Mouse (Mus musculus) induced T-regulatory cell, adult 2 months (primary cell): ENCODE data around the gene Itpr2.

Experiments
- DNase-seq: peaks from one replicate; pipeline ENCODE4 v3.0.0-alpha.2; 2012; ENCODE audit warnings: low read depth

The Itpr2 gene

DNA sequence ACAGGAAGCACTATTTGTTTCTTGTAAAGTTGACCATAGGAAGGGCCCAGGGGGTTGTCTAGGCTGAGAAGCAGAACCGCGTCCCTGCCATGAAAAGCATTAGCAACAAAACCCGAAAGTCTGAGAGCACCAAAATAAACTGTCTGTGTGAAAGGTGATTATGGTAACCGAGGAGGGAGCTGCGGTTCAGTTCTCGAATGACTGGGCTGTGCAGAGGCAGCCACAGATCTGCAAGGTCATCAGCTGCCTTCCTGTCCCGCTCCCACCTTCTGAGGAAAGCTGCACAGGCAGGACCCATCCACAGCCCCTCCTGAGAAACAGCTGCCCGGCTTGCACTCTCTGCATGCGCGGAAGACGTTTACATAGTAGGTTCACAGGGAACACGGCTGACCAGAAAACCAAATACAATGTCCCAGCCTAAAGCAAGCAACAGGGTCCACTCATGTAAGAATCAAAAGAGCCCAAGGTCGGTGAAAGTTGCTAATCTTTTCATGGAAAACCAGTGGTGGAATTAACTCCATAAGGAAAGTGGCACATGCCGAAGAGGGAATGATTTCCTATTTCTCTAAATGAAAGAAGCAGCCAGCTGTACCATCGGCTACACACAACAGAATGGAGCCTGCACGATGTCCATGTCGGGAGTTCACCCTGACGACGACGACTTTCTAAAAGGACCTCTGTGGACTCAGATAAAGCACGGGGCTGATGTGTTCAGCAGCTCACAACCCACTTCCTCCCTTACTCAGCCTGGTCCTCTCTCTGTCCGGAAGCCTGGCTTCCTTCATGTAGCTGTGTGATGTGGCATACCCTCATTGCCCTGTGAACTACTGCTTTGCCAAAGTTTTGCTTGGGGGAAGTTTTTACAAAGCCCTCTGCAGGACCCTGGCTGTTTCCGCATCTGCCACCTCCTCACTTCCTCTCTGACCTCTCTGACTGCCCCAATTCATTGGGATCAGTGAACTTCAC lies 280.4 kb downstream of the Itpr2 start:
- DNase-seq: peak; percentile 86

- DNase-seq: no peak
Measured at GRCm38 (mm10) chr6:146220071-146220470, 282.0 kb downstream of the Itpr2 start.

GRCm38 (mm10) chr6:146219534-146219933 lies 282.5 kb downstream of the Itpr2 start:
- DNase-seq: no peak

GRCm38 (mm10) chr6:146215302-146215701 lies 286.7 kb downstream of the Itpr2 start:
- no peak for DNase-seq

DNA sequence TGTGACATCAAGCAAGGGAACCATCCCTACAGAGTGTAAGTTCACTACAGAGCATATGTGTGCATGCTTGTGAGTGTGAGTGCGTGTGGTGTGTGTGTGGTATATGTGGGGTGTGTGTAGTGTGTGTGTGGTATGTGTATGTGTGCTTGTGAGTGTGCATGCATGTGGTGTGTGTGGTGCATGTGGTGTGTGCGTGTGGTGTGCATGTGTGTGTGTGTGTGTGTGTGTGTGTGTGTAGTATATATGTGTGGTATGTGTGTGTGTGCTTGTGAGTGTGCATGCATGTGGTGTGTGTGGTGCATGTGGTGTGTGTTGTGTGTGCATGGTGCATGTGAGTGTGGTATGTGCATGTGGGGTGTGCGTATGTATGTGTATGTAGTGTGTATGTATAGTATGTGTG lies 289.7 kb downstream of the Itpr2 start:
- DNase-seq: no peak

GRCm38 (mm10) chr6:146211233-146211632 lies 290.8 kb downstream of the Itpr2 start:
- no peak for DNase-seq

DNA sequence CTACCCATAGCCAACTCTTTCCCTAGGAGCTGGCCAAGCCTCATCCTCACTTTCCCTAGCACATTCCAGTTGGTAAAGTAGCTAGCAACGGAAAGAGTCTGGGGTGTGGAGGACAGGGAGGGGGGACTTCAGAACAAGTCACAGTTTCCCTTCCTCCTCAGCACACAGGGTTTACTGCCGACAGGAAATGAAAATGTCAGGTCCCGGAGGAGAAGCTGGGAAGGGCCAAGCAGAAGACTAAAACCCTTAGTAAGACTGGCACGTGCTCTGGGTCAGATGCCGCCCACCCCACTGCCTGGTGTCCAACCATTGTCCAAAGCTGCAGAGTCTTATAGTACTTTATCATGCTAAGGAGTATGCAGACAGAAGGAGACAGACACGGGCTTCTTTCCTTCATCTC lies 293.0 kb downstream of the Itpr2 start:
- no peak for DNase-seq

DNA sequence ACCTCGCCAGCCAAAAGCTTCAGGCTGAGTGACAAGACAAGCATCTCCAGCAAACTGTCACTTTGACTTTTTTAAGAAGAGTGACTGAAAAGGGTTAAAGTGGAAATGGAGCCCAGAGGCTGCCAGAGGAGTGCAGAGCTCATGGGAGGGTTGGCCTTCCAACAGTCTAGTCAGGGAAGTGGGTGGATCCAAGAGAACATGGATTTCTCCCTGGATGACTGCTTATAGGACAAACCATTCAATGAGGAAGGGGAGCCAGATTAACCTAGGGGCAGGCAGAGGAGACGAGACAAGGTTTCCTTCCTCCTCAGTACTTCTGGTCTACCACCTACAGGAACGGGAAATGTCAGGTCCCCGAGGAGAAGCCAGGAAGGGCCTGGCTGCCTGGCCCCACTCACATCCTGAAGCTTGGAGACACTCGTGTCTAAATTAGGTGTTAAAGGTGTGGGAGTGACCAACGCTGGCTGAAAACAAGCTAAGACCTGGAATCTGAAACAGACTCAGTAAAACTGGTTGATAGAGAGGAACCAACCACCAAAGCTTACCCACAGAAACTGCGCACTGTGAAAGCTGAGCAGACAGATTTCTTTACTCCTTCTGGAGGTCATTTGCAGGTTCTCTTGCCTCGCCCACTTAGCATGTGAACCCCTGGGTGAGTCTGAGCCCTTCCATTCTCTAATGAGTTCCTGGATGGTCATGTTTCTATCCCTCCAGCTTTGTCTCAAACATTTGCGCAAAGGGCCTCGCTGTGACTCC lies 294.6 kb downstream of the Itpr2 start:
- DNase-seq: no peak

DNA sequence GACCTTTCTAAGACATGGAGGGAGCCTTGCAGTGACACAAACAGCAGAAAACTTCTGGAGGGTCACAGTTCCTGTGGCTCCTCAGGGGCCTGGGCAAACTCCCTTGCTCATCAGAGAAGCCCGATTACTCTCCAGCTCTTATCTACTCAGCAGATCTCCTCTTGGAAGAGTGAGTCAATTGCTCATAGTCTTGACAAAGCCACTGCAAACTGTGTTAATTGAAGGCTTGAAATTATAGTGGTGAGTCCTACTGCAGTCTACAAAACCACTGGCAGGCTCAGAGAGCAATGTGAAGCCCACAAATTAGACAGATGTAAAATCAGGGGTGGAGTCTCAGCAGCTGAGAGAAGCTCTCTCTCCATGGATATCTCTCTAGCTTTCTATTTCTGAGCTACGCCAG lies 296.9 kb downstream of the Itpr2 start:
- no peak for DNase-seq

DNA sequence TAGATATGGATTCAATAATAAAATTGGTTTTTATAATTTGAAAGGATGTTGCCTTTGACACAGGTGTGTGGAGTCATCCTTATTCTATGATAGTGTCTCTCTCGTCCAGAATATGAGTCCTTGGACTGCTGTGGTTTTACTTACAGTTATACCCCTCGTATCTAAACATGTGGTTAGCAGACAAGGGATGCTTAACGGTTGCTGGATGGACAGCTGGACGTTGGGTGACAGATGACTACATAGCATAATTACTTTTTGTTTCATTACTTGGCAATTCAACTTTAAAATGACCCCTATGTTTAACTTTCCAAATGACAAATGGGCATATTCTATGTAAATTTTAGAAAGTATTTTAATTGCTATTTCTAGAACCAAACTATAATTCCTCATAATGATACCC lies 297.6 kb downstream of the Itpr2 start:
- DNase-seq: no peak

GRCm38 (mm10) chr6:146197868-146198379 lies 304.1 kb downstream of the Itpr2 start:
- no peak for DNase-seq

- no peak for DNase-seq
Measured at GRCm38 (mm10) chr6:146196701-146197100, 305.3 kb downstream of the Itpr2 start.

DNA sequence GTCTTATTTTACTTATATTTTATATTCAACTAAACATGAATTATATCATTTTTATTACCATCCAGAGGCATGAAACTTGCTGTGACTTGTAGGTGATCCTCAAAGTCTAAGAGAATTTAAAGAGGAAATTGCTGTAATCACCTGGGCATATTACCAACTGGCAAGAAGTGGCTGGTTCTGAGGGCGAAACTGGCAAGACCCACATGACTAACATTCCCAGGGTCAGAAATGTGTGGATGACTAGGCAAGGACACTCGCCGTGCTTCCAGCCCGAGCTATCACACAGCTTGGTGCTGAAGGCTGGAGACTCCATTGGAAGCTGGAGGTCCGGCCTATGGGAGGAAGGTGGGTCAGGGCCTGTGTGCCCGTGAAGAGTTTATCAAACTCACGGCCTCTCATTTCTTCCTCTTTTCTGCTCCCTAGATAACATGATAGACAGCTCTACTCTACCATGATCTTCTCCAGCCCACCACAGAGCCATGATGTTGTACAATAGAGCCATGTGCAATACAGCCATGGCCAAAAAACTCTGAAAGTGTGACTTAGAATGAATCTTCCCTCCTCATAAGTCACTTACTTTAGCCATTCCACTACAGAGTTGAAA lies 306.1 kb downstream of the Itpr2 start:
- no peak for DNase-seq

DNA sequence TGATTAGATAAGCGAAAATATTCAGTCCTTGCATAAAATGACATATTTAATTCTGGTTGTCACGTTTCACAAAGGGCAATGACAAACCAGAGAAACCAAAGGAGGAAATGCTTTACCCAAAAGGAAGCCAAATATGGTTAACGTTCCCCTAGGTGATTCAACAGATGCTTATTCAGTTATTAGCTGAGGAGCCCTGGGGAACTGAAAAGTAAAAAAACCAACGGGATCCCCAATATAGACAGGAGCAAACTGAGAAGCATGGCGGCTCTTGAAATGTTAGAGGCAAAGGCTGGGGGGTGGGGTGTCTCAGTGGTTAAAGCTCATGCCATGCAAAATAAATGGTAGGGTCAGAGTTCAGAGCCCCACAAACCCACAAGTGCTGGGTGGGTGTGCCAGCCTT lies 310.1 kb downstream of the Itpr2 start:
- DNase-seq: no peak

GRCm38 (mm10) chr6:146190006-146190405 lies 312.0 kb downstream of the Itpr2 start:
- DNase-seq: no peak

GRCm38 (mm10) chr6:146185532-146185931 lies 316.5 kb downstream of the Itpr2 start:
- peak; percentile 63 for DNase-seq

DNA sequence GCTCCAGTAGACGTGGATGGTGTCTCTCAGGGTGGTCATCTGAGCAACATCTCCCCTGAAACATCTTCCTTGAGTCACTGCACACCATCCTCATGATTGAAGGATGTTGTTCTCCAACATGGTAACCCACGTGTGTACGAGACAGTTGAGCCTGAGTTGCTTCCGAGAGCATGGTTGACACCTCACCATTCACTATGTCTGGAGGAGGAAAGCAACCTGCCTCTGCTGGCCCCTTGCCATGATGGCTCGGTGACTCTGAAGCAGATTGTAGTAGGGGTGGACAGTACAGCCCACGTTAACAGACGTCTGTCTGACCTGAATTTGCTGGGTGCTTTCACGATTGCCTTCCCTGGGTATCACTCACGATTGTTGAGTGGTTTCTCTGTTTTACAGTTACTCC lies 317.3 kb downstream of the Itpr2 start:
- no peak for DNase-seq

- DNase-seq: no peak
Measured at GRCm38 (mm10) chr6:146174644-146175250, 327.3 kb downstream of the Itpr2 start.

DNA sequence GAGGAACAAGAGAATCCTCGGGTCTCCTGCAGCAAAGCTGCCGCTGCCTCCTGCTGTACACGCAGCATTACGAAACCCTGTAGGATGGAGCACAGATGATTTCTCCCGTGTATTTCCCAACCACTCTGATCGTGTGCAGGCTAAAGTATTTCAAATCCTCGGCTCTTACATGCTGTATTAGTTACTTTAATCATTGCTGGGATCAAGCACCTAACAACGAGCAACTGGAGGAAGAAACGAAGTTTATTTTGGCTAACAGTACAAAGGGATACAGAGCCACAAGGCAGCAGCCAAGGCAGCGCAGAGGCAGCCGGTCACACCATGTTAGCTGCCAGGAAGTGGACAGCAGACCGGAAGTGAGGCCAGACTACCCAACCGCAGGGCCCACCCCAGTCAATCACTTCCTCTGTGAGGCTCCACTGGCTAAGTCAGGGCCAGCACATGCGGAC lies 331.4 kb downstream of the Itpr2 start:
- no peak for DNase-seq

GRCm38 (mm10) chr6:146167207-146167606 lies 334.8 kb downstream of the Itpr2 start:
- no peak for DNase-seq

DNA sequence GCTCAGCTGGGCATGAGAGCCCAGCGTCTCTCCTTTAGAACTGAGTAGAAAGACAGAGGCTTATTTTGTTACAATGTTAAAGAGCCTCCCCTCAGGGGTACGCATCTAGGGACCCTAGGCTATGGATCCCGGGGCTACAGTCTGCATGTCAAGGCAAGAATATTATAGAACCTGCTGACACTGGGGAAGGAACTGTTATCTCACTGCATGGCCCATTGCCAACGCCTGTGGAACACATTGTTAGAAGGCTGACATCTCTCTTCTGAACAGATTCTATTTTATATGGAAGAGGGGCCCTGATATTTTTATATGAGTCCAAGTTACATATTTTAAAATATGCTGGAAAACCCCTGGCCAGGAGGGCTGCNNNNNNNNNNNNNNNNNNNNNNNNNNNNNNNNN lies 342.4 kb downstream of the Itpr2 start:
- DNase-seq: no peak

- no peak for DNase-seq
Measured at GRCm38 (mm10) chr6:146158717-146159116, 343.3 kb downstream of the Itpr2 start.
